Mouse (Mus musculus): ENCODE results near the gene Dolpp1. TPM values are rescaled to one million over a fixed set of nuclear protein-coding genes. Genes with fewer than 3 reads are reported as not detected.

The Dolpp1 gene
- polyA plus RNA-seq, 1 experiment, result 19.4 TPM

GRCm38 (mm10) chr2:30403870-30404269 lies 11.8 kb downstream of the Dolpp1 start:
- H3K4me3 ChIP-seq (ENCODE audit: insufficient read depth, poor library complexity, severe bottlenecking), result no peak overlapping the region
- H3K79me3 ChIP-seq (ENCODE audit: low read depth), result no peaks in the 10 kb centered on the region
- no peaks in the 10 kb centered on the region for H3K79me2 ChIP-seq (ENCODE audit: control insufficient read depth, insufficient read depth)
- H3K27me3 ChIP-seq (ENCODE audit: control insufficient read depth, insufficient read depth, insufficient read length), result no peaks in the 10 kb centered on the region
- H3ac ChIP-seq (ENCODE audit: control insufficient read depth, insufficient read length, low read depth), result no peak overlapping the region
- no peak for TF ChIP-seq CTCF (IDR thresholded peaks at IDR 0.05; ENCODE audit: control insufficient read depth, insufficient read depth, insufficient read length)
- TF ChIP-seq USF1 (IDR thresholded peaks at IDR 0.05; ENCODE audit: low read depth), result no peak
- no peak for TF ChIP-seq CEBPB (IDR thresholded peaks at IDR 0.05; ENCODE audit: low read depth)
- no peak for TF ChIP-seq MAX (IDR thresholded peaks at IDR 0.05)
- no peak for TF ChIP-seq MYOG (IDR thresholded peaks at IDR 0.05; ENCODE audit: control insufficient read depth, extremely low read depth, insufficient read length)
- TF ChIP-seq MYOD1 (IDR thresholded peaks at IDR 0.05; ENCODE audit: control insufficient read depth, insufficient read length, low read depth), result no peak
- H3K36me3 ChIP-seq (ENCODE audit: control insufficient read depth, insufficient read depth), result peaks cover 24% of the 10 kb centered on the region

GRCm38 (mm10) chr2:30407221-30407620 lies 15.2 kb downstream of the Dolpp1 start:
- TF ChIP-seq CEBPB (IDR thresholded peaks at IDR 0.05; ENCODE audit: low read depth), result no peak
- TF ChIP-seq MYOD1 (IDR thresholded peaks at IDR 0.05; ENCODE audit: control insufficient read depth, insufficient read length, low read depth), result no peak
- TF ChIP-seq FOSL1 (IDR thresholded peaks at IDR 0.05; ENCODE audit: insufficient read depth, low read length, poor library complexity, severe bottlenecking), result no peak
- TF ChIP-seq MAX (IDR thresholded peaks at IDR 0.05), result no peak
- TF ChIP-seq USF1 (IDR thresholded peaks at IDR 0.05; ENCODE audit: low read depth), result no peak
- no peak for TF ChIP-seq MYOG (IDR thresholded peaks at IDR 0.05; ENCODE audit: control insufficient read depth, extremely low read depth, insufficient read length)
- H3ac ChIP-seq (ENCODE audit: control insufficient read depth, insufficient read length, low read depth), result no peak overlapping the region
- H3K79me2 ChIP-seq (ENCODE audit: control insufficient read depth, insufficient read depth), result no peaks in the 10 kb centered on the region
- no peak overlapping the region for H3K4me3 ChIP-seq (ENCODE audit: insufficient read depth, poor library complexity, severe bottlenecking)
- peaks cover 13% of the 10 kb centered on the region for H3K36me3 ChIP-seq (ENCODE audit: control insufficient read depth, insufficient read depth)
- H3K79me3 ChIP-seq (ENCODE audit: low read depth), result no peaks in the 10 kb centered on the region
- H3K27me3 ChIP-seq (ENCODE audit: control insufficient read depth, insufficient read depth, insufficient read length), result no peaks in the 10 kb centered on the region

- no peak overlapping the region for H3ac ChIP-seq (ENCODE audit: control insufficient read depth, insufficient read length, low read depth)
- no peaks in the 10 kb centered on the region for H3K79me3 ChIP-seq (ENCODE audit: low read depth)
- peaks cover 13% of the 10 kb centered on the region for H3K36me3 ChIP-seq (ENCODE audit: control insufficient read depth, insufficient read depth)
- no peak for TF ChIP-seq MYOG (IDR thresholded peaks at IDR 0.05; ENCODE audit: control insufficient read depth, extremely low read depth, insufficient read length)
- TF ChIP-seq FOSL1 (IDR thresholded peaks at IDR 0.05; ENCODE audit: insufficient read depth, low read length, poor library complexity, severe bottlenecking), result no peak
- TF ChIP-seq MAX (IDR thresholded peaks at IDR 0.05), result no peak
- no peak for TF ChIP-seq USF1 (IDR thresholded peaks at IDR 0.05; ENCODE audit: low read depth)
- TF ChIP-seq CTCF (IDR thresholded peaks at IDR 0.05; ENCODE audit: control insufficient read depth, insufficient read depth, insufficient read length), result no peak
- no peak for TF ChIP-seq MYOD1 (IDR thresholded peaks at IDR 0.05; ENCODE audit: control insufficient read depth, insufficient read length, low read depth)
- no peak for TF ChIP-seq CEBPB (IDR thresholded peaks at IDR 0.05; ENCODE audit: low read depth)
- no peaks in the 10 kb centered on the region for H3K27me3 ChIP-seq (ENCODE audit: control insufficient read depth, insufficient read depth, insufficient read length)
- no peak overlapping the region for H3K4me3 ChIP-seq (ENCODE audit: insufficient read depth, poor library complexity, severe bottlenecking)
- H3K79me2 ChIP-seq (ENCODE audit: control insufficient read depth, insufficient read depth), result no peaks in the 10 kb centered on the region
Measured at GRCm38 (mm10) chr2:30407778-30408177, 15.7 kb downstream of the Dolpp1 start.

GRCm38 (mm10) chr2:30408452-30409100 lies 16.5 kb downstream of the Dolpp1 start:
- peaks cover 16% of the 10 kb centered on the region for H3K36me3 ChIP-seq (ENCODE audit: control insufficient read depth, insufficient read depth)
- no peak overlapping the region for H3K4me3 ChIP-seq (ENCODE audit: insufficient read depth, poor library complexity, severe bottlenecking)
- TF ChIP-seq CTCF (IDR thresholded peaks at IDR 0.05; ENCODE audit: control insufficient read depth, insufficient read depth, insufficient read length) (no peak), MAX (IDR thresholded peaks at IDR 0.05) (no peak), MYOD1 (IDR thresholded peaks at IDR 0.05; ENCODE audit: control insufficient read depth, insufficient read length, low read depth) (no peak), FOSL1 (IDR thresholded peaks at IDR 0.05; ENCODE audit: insufficient read depth, low read length, poor library complexity, severe bottlenecking) (no peak), MYOG (IDR thresholded peaks at IDR 0.05; ENCODE audit: control insufficient read depth, extremely low read depth, insufficient read length) (no peak), USF1 (IDR thresholded peaks at IDR 0.05; ENCODE audit: low read depth) (no peak), CEBPB (IDR thresholded peaks at IDR 0.05; ENCODE audit: low read depth) (no peak)
- no peak overlapping the region for H3ac ChIP-seq (ENCODE audit: control insufficient read depth, insufficient read length, low read depth)
- H3K27me3 ChIP-seq (ENCODE audit: control insufficient read depth, insufficient read depth, insufficient read length), result no peaks in the 10 kb centered on the region
- no peaks in the 10 kb centered on the region for H3K79me2 ChIP-seq (ENCODE audit: control insufficient read depth, insufficient read depth)
- no peaks in the 10 kb centered on the region for H3K79me3 ChIP-seq (ENCODE audit: low read depth)

GRCm38 (mm10) chr2:30409454-30410176 lies 17.6 kb downstream of the Dolpp1 start:
- TF ChIP-seq MAX (IDR thresholded peaks at IDR 0.05) (no peak), CEBPB (IDR thresholded peaks at IDR 0.05; ENCODE audit: low read depth) (no peak), MYOG (IDR thresholded peaks at IDR 0.05; ENCODE audit: control insufficient read depth, extremely low read depth, insufficient read length) (no peak), MYOD1 (IDR thresholded peaks at IDR 0.05; ENCODE audit: control insufficient read depth, insufficient read length, low read depth) (no peak), FOSL1 (IDR thresholded peaks at IDR 0.05; ENCODE audit: insufficient read depth, low read length, poor library complexity, severe bottlenecking) (no peak), USF1 (IDR thresholded peaks at IDR 0.05; ENCODE audit: low read depth) (no peak), CTCF (IDR thresholded peaks at IDR 0.05; ENCODE audit: control insufficient read depth, insufficient read depth, insufficient read length) (no peak)
- no peaks in the 10 kb centered on the region for H3K27me3 ChIP-seq (ENCODE audit: control insufficient read depth, insufficient read depth, insufficient read length)
- H3ac ChIP-seq (ENCODE audit: control insufficient read depth, insufficient read length, low read depth), result no peak overlapping the region
- H3K79me2 ChIP-seq (ENCODE audit: control insufficient read depth, insufficient read depth), result no peaks in the 10 kb centered on the region
- no peak overlapping the region for H3K4me3 ChIP-seq (ENCODE audit: insufficient read depth, poor library complexity, severe bottlenecking)
- no peaks in the 10 kb centered on the region for H3K79me3 ChIP-seq (ENCODE audit: low read depth)
- H3K36me3 ChIP-seq (ENCODE audit: control insufficient read depth, insufficient read depth), result peaks cover 14% of the 10 kb centered on the region

Measured in C2C12 (cell line).